Mouse (Mus musculus): ENCODE measurements around the gene Dapk2. TPM values are rescaled to one million over a fixed set of nuclear protein-coding genes. Genes with fewer than 3 reads are reported as not detected.

Dapk2 gene
- polyA plus RNA-seq, 2 experiments = 11.7 to 25.2 TPM

- Histone ChIP-seq H3K27me3 (ENCODE audit: control insufficient read depth, insufficient read depth, low read length) (no peaks in the 10 kb centered on the region), H3K9me3 (ENCODE audit: control insufficient read depth, low read length) (no peaks in the 10 kb centered on the region), H3K27ac (no peak overlapping the region), H3K4me1 (replicated peaks; ENCODE audit: control insufficient read depth in 2 of 2, insufficient read depth in 2 of 2, low read length in 1 of 2) (peaks cover 50 to 53% of the 10 kb centered on the region in 2 experiments), H3K9ac (replicated peaks) (no peak overlapping the region), H3K4me2 (ENCODE audit: low read depth) (no peak overlapping the region), H3K4me3 (ENCODE audit: insufficient read depth in 1 of 2, low read depth in 2 of 2, low read length in 2 of 2) (no peak overlapping the region), H3K36me3 (replicated peaks; ENCODE audit: control insufficient read depth, insufficient read depth, low read depth) (no peaks in the 10 kb centered on the region)
- ATAC-seq (ENCODE audit: insufficient read depth) = no peak
- TF ChIP-seq EP300 (IDR thresholded peaks at IDR 0.05; ENCODE audit: low read depth) (no peak), CTCF (IDR thresholded peaks at IDR 0.05; ENCODE audit: low read depth) (no peak)
- no peak for DNase-seq (ENCODE audit: low read depth in 3 of 3, low spot score in 3 of 3)
- 77% methylated on average over 1 of the region's 1 CpGs for WGBS (ENCODE audit: insufficient replicate concordance)
Measured at GRCm38 (mm10) chr9:66198533-66198932, 40.5 kb downstream of the Dapk2 start.

GRCm38 (mm10) chr9:66199657-66200410, 41.8 kb downstream of the Dapk2 start:
- H3K27ac ChIP-seq = peak overlapping the region; percentile 63
- H3K4me2 ChIP-seq (ENCODE audit: low read depth) = peak overlapping the region; percentile 35
- peaks cover 37 to 40% of the 10 kb centered on the region in 2 experiments for H3K4me1 ChIP-seq (replicated peaks; ENCODE audit: control insufficient read depth in 2 of 2, insufficient read depth in 2 of 2, low read length in 1 of 2)
- H3K27me3 ChIP-seq (ENCODE audit: control insufficient read depth, insufficient read depth, low read length) = no peaks in the 10 kb centered on the region
- peak overlapping the region; percentile 31; the same call in 1 of the 2 replicates for H3K9ac ChIP-seq (replicated peaks)
- 84% methylated on average over 14 of the region's 14 CpGs for WGBS (ENCODE audit: insufficient replicate concordance)
- H3K4me3 ChIP-seq (ENCODE audit: insufficient read depth in 1 of 2, low read depth in 2 of 2, low read length in 2 of 2) = no peak overlapping the region
- ATAC-seq (ENCODE audit: insufficient read depth) (0 out of 2 replicates have a peak, but pooled peaks have one; percentile 2), DNase-seq (ENCODE audit: low read depth in 3 of 3, low spot score in 3 of 3) (no peak)
- H3K9me3 ChIP-seq (ENCODE audit: control insufficient read depth, low read length) = no peaks in the 10 kb centered on the region
- TF ChIP-seq EP300 (IDR thresholded peaks at IDR 0.05; ENCODE audit: low read depth) = no peak
- no peaks in the 10 kb centered on the region for H3K36me3 ChIP-seq (replicated peaks; ENCODE audit: control insufficient read depth, insufficient read depth, low read depth)

GRCm38 (mm10) chr9:66200411-66200789, 42.4 kb downstream of the Dapk2 start:
- H3K36me3 ChIP-seq (replicated peaks; ENCODE audit: control insufficient read depth, insufficient read depth, low read depth) = no peaks in the 10 kb centered on the region
- TF ChIP-seq CTCF (IDR thresholded peaks at IDR 0.05; ENCODE audit: low read depth) (no peak), EP300 (IDR thresholded peaks at IDR 0.05; ENCODE audit: low read depth) (peak; percentile 72)
- H3K9me3 ChIP-seq (ENCODE audit: control insufficient read depth, low read length) = no peaks in the 10 kb centered on the region
- peaks cover 32 to 35% of the 10 kb centered on the region in 2 experiments for H3K4me1 ChIP-seq (replicated peaks; ENCODE audit: control insufficient read depth in 2 of 2, insufficient read depth in 2 of 2, low read length in 1 of 2)
- no peaks in the 10 kb centered on the region for H3K27me3 ChIP-seq (ENCODE audit: control insufficient read depth, insufficient read depth, low read length)
- H3K4me3 ChIP-seq (ENCODE audit: insufficient read depth in 1 of 2, low read depth in 2 of 2, low read length in 2 of 2) = no peak overlapping the region
- H3K4me2 ChIP-seq (ENCODE audit: low read depth) = peak overlapping the region; percentile 35
- peak overlapping the region; percentile 63 for H3K27ac ChIP-seq
- DNase-seq (ENCODE audit: low read depth in 3 of 3, low spot score in 3 of 3) (peak in 2 of 3 experiments; percentile 65 to 67), ATAC-seq (ENCODE audit: insufficient read depth) (peak; percentile 87)
- H3K9ac ChIP-seq (replicated peaks) = no peak overlapping the region
- 25% methylated on average over 5 of the region's 5 CpGs for WGBS (ENCODE audit: insufficient replicate concordance)

GRCm38 (mm10) chr9:66201665-66202064, 43.6 kb downstream of the Dapk2 start:
- no peak for TF ChIP-seq CTCF (IDR thresholded peaks at IDR 0.05; ENCODE audit: low read depth)
- no peak for TF ChIP-seq EP300 (IDR thresholded peaks at IDR 0.05; ENCODE audit: low read depth)
- no peak for DNase-seq (ENCODE audit: low read depth in 3 of 3, low spot score in 3 of 3)
- Histone ChIP-seq H3K4me2 (ENCODE audit: low read depth) (no peak overlapping the region), H3K27ac (peak overlapping the region; percentile 41), H3K9me3 (ENCODE audit: control insufficient read depth, low read length) (no peaks in the 10 kb centered on the region), H3K9ac (replicated peaks) (peak overlapping the region; percentile 21), H3K36me3 (replicated peaks; ENCODE audit: control insufficient read depth, insufficient read depth, low read depth) (no peaks in the 10 kb centered on the region), H3K4me1 (replicated peaks; ENCODE audit: control insufficient read depth in 2 of 2, insufficient read depth in 2 of 2, low read length in 1 of 2) (peaks cover 32 to 35% of the 10 kb centered on the region in 2 experiments), H3K4me3 (ENCODE audit: insufficient read depth in 1 of 2, low read depth in 2 of 2, low read length in 2 of 2) (no peak overlapping the region), H3K27me3 (ENCODE audit: control insufficient read depth, insufficient read depth, low read length) (no peaks in the 10 kb centered on the region)
- ATAC-seq (ENCODE audit: insufficient read depth) = no peak
- WGBS (ENCODE audit: insufficient replicate concordance) = 11% methylated on average over 6 of the region's 6 CpGs

GRCm38 (mm10) chr9:66202463-66202862, 44.4 kb downstream of the Dapk2 start:
- DNase-seq (ENCODE audit: low read depth in 3 of 3, low spot score in 3 of 3) (no peak), ATAC-seq (ENCODE audit: insufficient read depth) (no peak)
- H3K27ac ChIP-seq = no peak overlapping the region
- H3K4me3 ChIP-seq (ENCODE audit: insufficient read depth in 1 of 2, low read depth in 2 of 2, low read length in 2 of 2) = no peak overlapping the region
- 47% methylated on average over 7 of the region's 7 CpGs for WGBS (ENCODE audit: insufficient replicate concordance)
- H3K4me2 ChIP-seq (ENCODE audit: low read depth) = no peak overlapping the region
- H3K4me1 ChIP-seq (replicated peaks; ENCODE audit: control insufficient read depth in 2 of 2, insufficient read depth in 2 of 2, low read length in 1 of 2) = peaks cover 32 to 35% of the 10 kb centered on the region in 2 experiments
- no peak for TF ChIP-seq EP300 (IDR thresholded peaks at IDR 0.05; ENCODE audit: low read depth)
- TF ChIP-seq CTCF (IDR thresholded peaks at IDR 0.05; ENCODE audit: low read depth) = no peak
- no peaks in the 10 kb centered on the region for H3K27me3 ChIP-seq (ENCODE audit: control insufficient read depth, insufficient read depth, low read length)
- no peaks in the 10 kb centered on the region for H3K36me3 ChIP-seq (replicated peaks; ENCODE audit: control insufficient read depth, insufficient read depth, low read depth)
- no peaks in the 10 kb centered on the region for H3K9me3 ChIP-seq (ENCODE audit: control insufficient read depth, low read length)
- no peak overlapping the region for H3K9ac ChIP-seq (replicated peaks)

All from liver, embryonic 14.5 days (tissue).